Mouse (Mus musculus) hindbrain, postnatal 0 days (tissue): Measurements from ENCODE around the gene Ppp1r3e. TPM values are rescaled to one million over a fixed set of nuclear protein-coding genes. Genes with fewer than 3 reads are reported as not detected.

Source experiments
- ATAC-seq: fragments of 200-750 bp; cut with Nextera tagmentation; 2 replicates; pipeline ENCODE4 v1.8.0; 2017; ENCODE audit warnings: mild to moderate bottlenecking, moderate TSS enrichment, moderate library complexity
- DNase-seq: peaks from one replicate; pipeline ENCODE4 v3.0.0-alpha.2; 2015; ENCODE audit warnings: low spot score
- H3K27ac ChIP-seq: fragments of 300-500 bp; sonication (generic); 2 replicates; pipeline ENCODE4 v1.5.1; 2014; ENCODE audit warnings: mild to moderate bottlenecking
- H3K27me3 ChIP-seq: fragments of 300-500 bp; sonication (generic); 2 replicates; pipeline ENCODE4 v1.6.1; 2014; ENCODE audit warnings: low read length, mixed read lengths; ENCODE audit not compliant: insufficient read depth
- H3K36me3 ChIP-seq: fragments of 300-500 bp; sonication (generic); 2 replicates; pipeline ENCODE4 v1.6.1; 2014; ENCODE audit warnings: low read length, mixed read lengths; ENCODE audit not compliant: insufficient read depth
- H3K4me1 ChIP-seq: fragments of 300-500 bp; sonication (generic); 2 replicates; pipeline ENCODE4 v1.6.1; 2014; ENCODE audit warnings: antibody characterized with exemption, low read length, mixed read lengths; ENCODE audit not compliant: insufficient read depth
- H3K4me2 ChIP-seq: fragments of 300-500 bp; sonication (generic); 2 replicates; pipeline ENCODE4 v1.6.1; 2014; ENCODE audit warnings: low read depth, mild to moderate bottlenecking, low read length, moderate library complexity, mixed read lengths
- H3K4me3 ChIP-seq: fragments of 300-500 bp; sonication (generic); 2 replicates; pipeline ENCODE4 v1.5.1; 2014; ENCODE audit warnings: low read length
- H3K9ac ChIP-seq: fragments of 300-500 bp; sonication (generic); replicated peaks from 2 replicates; pipeline ENCODE4 v1.6.1; 2014; ENCODE audit warnings: mild to moderate bottlenecking, low read length, moderate library complexity, mixed read lengths
- H3K9me3 ChIP-seq: fragments of 300-500 bp; sonication (generic); 2 replicates; pipeline ENCODE4 v1.6.1; 2016; ENCODE audit warnings: low read length, mixed read lengths
- CTCF ChIP-seq: IDR thresholded peaks from 2 replicates; pipeline ENCODE4 v1.5.1; 2016; ENCODE audit warnings: antibody characterized with exemption, control low read depth, low read depth
- WGBS: fragments of 180-500 bp; shearing (Covaris S2); extraction: QIAGEN DNeasy Blood & Tissue Kit; methylation state at CpG from one replicate; pipeline ENCODE4 v1.1.7; 2014; 5-methylcytosine and 5-hydroxymethylcytosine counted together
- polyA plus RNA-seq: library from polyadenylated mRNA; unstranded; fragments of >200 nt; fragmentation: Nextera tagmentation; extraction: Ambion mirVana; gene quantifications from 2 replicates; pipeline ENCODE4 v1.2.1, GENCODE M21; 2015
- total RNA-seq: library from RNA; depleted of rRNA; stranded (reverse); fragments of >200 nt; gene quantifications from 2 replicates; pipeline ENCODE4 v1.2.3, GENCODE M21; 2014

Gene Ppp1r3e
- total and polyA plus RNA-seq, 2 experiments from 2014 or later = 4.0 to 21.3 TPM

DNA sequence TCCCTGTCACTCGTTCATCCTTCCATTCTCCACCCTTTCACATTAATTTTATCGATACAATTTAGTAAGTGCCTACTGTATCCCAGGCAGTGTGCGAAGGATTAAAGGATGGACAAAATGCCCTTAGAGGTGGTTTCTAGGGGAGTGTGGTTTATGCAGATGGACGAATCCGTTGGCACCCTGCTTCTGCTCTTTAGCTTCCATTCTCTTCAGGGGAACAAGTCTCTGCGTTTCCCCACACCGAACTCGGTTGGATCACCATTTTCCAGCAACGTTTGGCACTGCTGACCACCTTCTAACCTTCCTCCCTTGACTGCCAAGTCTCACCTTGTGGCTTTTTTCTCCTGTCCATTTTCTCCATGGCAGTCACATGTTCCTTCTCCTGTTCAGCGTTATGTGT is 36.0 kb upstream of the Ppp1r3e start:
- WGBS = 12% methylated on average over 10 of the region's 10 CpGs
- ATAC-seq = no peak

DNA sequence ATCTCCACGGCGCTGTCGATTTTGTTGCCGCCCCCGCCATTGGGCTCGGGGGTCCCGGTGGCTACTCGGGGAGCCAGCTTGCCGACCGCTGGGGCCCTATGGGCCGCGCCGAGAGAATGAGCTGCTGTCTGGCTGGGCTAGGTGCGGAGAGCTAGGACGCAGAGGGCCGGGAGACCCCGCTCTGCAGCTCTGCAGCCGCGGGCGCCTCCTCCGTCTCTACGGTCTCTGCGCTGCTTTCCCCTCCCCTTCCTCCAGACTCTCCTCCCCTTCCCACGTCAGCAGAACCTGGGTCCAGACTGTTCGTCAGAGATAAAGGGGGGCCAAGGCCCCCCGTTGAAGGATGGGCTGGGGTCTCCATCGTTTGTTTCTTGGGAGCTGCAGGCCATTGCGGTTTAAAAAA is 35.5 kb upstream of the Ppp1r3e start, which contains the start of gene Slc22a17:
TSS of gene Slc22a17 (minus strand) at position 247 of the 400 bp plus-strand sequence.
- Histone ChIP-seq H3K4me2 (peak within 1 kb of the TSS; percentile 93), H3K27me3 (no peaks in the 10 kb centered on the region), H3K9ac (peak within 1 kb of the TSS; percentile 99), H3K27ac (peak within 1 kb of the TSS; percentile 96), H3K4me1 (peaks cover 17% of the 10 kb centered on the region; the same call in 1 of the 2 replicates), H3K36me3 (peaks cover 15% of the 10 kb centered on the region; the same call in 1 of the 2 replicates), H3K4me3 (peak within 1 kb of the TSS; percentile 97), H3K9me3 (no peaks in the 10 kb centered on the region)
- peak; percentile 95 for ATAC-seq
- WGBS = 2% methylated on average over 27 of the region's 28 CpGs
- TF ChIP-seq CTCF = peak; percentile 37; the same call in 1 of the 2 replicates
- DNase-seq = peak; percentile 92

More for the DNA sequence above, 36.0 kb upstream of the Ppp1r3e start:
- Histone ChIP-seq H3K9ac (peak overlapping the region; percentile 99), H3K9me3 (no peaks in the 10 kb centered on the region), H3K27me3 (no peaks in the 10 kb centered on the region), H3K4me1 (peaks cover 17% of the 10 kb centered on the region; the same call in 1 of the 2 replicates), H3K4me3 (peak overlapping the region; percentile 97), H3K36me3 (peaks cover 11% of the 10 kb centered on the region; the same call in 1 of the 2 replicates), H3K4me2 (peak overlapping the region; percentile 93), H3K27ac (peak overlapping the region; percentile 96)
- peak; percentile 21 for DNase-seq
- no peak for TF ChIP-seq CTCF

DNA sequence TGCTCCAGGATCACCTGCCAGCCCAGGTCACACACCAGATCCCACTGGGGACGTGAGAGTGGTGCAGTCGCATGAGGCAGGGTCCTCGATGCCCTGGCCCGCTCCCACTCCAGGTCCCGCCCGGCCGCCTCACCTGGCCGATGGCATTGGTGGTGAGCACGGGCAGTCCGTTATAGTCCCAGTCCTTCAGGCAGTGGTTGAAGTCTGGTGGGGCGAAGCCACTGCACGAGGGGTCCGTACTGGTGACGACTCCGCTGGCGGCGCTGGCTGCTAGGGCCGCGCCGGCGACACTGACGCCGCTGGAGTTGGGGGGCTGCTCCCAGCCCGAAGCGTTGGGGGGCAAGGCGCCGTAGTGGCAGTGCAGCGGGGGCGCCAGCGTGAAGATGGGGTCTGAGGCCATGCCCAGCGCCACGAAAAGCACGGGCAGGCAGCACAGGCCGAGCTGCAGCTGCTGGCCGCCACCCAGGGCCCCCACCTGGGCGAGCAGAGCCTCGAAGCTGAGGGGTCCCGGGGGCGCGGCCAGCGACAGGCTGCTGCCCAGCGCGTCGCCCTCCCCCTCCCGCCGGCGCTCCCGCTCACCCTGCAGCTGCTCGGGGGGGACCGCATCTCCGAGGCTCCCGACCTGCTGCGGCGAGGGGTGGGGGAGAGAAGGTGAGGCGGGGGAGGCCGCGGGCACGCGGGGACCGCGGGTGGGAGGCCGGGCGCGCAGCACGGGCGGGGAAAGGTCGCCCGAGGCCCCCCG is 34.9 kb upstream of the Ppp1r3e start:
- 3% methylated on average over 57 of the region's 69 CpGs for WGBS
- Histone ChIP-seq H3K9me3 (no peaks in the 10 kb centered on the region), H3K9ac (peak overlapping the region; percentile 99), H3K4me2 (peak overlapping the region; percentile 93), H3K27me3 (no peaks in the 10 kb centered on the region), H3K36me3 (peaks cover 20% of the 10 kb centered on the region), H3K4me3 (peak overlapping the region; percentile 97), H3K27ac (peak overlapping the region; percentile 96), H3K4me1 (peaks cover 17% of the 10 kb centered on the region; the same call in 1 of the 2 replicates)
- peak; percentile 74 for ATAC-seq
- DNase-seq = peak; percentile 69
- TF ChIP-seq CTCF = no peak

DNA sequence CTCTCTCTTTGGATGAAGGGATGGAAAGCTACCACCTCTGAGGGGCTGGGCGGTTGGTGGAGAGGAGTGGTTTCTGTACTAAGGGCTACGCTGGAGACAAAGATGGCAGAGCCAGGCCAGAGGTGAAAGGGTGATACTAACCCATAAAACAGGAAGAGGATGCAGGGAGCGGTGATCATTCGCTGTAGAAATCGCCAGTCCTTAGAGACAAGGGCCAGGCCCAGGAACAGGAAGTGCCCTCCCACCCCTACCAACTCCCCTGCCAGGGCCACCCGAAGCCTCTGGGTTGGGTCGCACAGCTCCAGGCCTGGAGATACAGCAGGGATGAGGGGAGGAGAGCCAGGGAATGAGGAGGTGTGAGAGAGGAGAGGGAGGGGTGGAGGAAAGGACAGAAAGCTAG is 31.3 kb upstream of the Ppp1r3e start:
- Histone ChIP-seq H3K9me3 (no peaks in the 10 kb centered on the region), H3K4me1 (peaks cover 16% of the 10 kb centered on the region; the same call in 1 of the 2 replicates), H3K9ac (no peak overlapping the region), H3K4me3 (no peak overlapping the region), H3K27ac (no peak overlapping the region), H3K36me3 (peaks cover 40% of the 10 kb centered on the region), H3K27me3 (no peaks in the 10 kb centered on the region), H3K4me2 (no peak overlapping the region)
- 84% methylated on average over 7 of the region's 7 CpGs for WGBS
- ATAC-seq (no peak), DNase-seq (no peak)
- TF ChIP-seq CTCF = no peak

DNA sequence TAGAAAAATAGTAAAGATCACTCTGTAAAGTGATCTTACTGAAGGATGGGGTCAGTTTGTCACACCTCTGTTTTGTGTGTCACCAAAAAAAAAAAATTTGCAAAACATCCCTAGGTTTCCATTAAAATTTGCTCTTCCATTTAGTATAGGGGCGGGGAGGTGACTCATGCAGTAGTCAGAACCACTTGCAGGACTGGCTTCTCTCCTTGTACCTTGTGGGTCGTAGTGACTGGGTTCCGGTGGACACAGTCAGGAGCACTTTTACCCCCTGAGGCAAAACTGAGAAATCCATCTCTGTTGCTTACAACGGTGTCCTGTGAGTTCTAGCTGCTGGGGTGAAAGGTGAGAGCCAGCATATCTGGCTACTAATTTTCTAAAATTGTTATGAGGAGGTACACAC is 26.3 kb upstream of the Ppp1r3e start:
- no peaks in the 10 kb centered on the region for H3K9me3 ChIP-seq
- H3K27ac ChIP-seq = no peak overlapping the region
- WGBS = 90% methylated on average over 4 of the region's 4 CpGs
- H3K36me3 ChIP-seq = peaks cover 36% of the 10 kb centered on the region
- H3K4me1 ChIP-seq = no peaks in the 10 kb centered on the region
- no peaks in the 10 kb centered on the region for H3K27me3 ChIP-seq
- H3K4me3 ChIP-seq = no peak overlapping the region
- DNase-seq (no peak), ATAC-seq (no peak)
- no peak for TF ChIP-seq CTCF
- H3K4me2 ChIP-seq = no peak overlapping the region
- H3K9ac ChIP-seq = no peak overlapping the region

DNA sequence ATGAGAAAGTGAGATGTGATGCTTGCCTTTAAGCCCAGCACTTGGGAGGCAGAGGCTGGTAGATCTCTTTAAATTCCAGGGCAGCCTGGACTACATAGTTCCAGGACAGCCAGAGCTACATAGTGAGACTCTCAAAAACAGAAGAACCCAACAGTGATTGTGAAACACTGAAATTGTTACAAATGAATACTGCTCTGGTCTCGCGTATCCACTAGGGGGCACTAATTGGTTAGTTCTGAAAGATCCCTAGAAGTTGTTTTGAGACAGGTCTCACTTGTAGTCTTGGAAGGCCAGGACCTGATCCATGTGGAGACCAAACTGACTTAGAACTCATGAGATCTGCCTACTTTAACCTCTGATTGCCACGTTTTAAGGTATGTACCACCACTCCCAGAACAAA is 23.0 kb upstream of the Ppp1r3e start:
- ATAC-seq (peak; percentile 62), DNase-seq (peak; percentile 93)
- H3K4me1 ChIP-seq = no peaks in the 10 kb centered on the region
- H3K9ac ChIP-seq = no peak overlapping the region
- H3K4me2 ChIP-seq = no peak overlapping the region
- H3K36me3 ChIP-seq = peaks cover 29% of the 10 kb centered on the region; the same call in 1 of the 2 replicates
- H3K4me3 ChIP-seq = no peak overlapping the region
- TF ChIP-seq CTCF = peak; percentile 87
- H3K9me3 ChIP-seq = no peaks in the 10 kb centered on the region
- no peaks in the 10 kb centered on the region for H3K27me3 ChIP-seq
- WGBS = 0% methylated on average over 3 of the region's 3 CpGs
- no peak overlapping the region for H3K27ac ChIP-seq

DNA sequence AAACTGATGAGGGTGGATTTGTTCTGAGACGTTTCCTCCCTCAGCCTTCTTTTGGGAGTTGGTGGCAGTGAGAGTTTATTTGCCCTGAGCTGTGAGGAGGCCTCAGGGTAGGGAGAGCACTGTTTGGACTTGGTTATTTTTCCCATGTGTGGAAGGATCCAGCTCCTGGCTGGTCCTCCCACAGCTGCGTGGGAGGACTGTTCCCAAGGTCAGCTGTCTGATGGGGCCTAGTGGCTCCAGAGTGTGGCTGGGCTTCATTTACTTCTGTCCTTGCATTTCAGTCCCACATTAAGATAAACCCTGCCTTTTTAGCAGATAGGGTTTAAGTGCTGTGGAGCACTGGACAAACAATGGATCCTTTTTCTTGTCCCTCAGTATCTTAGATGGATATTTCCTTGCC is 20.1 kb upstream of the Ppp1r3e start:
- 59% methylated on average over 2 of the region's 2 CpGs for WGBS
- DNase-seq (no peak), ATAC-seq (no peak)
- TF ChIP-seq CTCF = no peak
- H3K4me3 ChIP-seq = no peak overlapping the region
- peaks cover 25% of the 10 kb centered on the region; the same call in 1 of the 2 replicates for H3K36me3 ChIP-seq
- no peaks in the 10 kb centered on the region for H3K9me3 ChIP-seq
- H3K4me2 ChIP-seq = no peak overlapping the region
- no peak overlapping the region for H3K27ac ChIP-seq
- no peak overlapping the region for H3K9ac ChIP-seq
- H3K27me3 ChIP-seq = no peaks in the 10 kb centered on the region
- H3K4me1 ChIP-seq = no peaks in the 10 kb centered on the region
